Mouse (Mus musculus) lung, postnatal 25 days (tissue): Measurements from ENCODE around the gene Nosip.
"Not testable (repeated sequence)": the region's sequence is repeated elsewhere in the genome, so short reads cannot be mapped to it uniquely, and the experiment has no call there.

ENCODE experiments used
- DNase-seq: peaks from one replicate; pipeline ENCODE4 v3.0.0; 2022; ENCODE audit warnings: low spot score

Gene Nosip

DNA sequence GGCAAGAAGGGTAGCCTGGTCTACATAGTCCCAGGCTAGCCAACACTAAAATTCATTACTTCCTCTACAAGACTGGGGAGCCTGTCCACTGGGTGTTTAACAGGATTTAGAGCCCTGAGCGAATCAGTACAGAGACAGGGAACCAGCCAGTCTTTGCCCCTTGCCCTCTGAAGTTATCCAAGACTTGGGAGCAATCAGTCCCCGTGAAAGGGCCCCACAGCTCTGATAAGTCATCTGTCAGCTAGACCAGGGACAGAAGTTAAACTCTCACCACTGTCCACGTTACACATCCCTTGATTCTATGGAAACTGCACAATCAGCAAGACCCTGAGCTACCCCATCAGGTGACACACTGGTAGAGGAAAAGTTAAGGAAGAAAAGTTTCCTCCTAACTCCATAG lies 50.3 kb downstream of the Nosip start:
- no peak for DNase-seq

DNA sequence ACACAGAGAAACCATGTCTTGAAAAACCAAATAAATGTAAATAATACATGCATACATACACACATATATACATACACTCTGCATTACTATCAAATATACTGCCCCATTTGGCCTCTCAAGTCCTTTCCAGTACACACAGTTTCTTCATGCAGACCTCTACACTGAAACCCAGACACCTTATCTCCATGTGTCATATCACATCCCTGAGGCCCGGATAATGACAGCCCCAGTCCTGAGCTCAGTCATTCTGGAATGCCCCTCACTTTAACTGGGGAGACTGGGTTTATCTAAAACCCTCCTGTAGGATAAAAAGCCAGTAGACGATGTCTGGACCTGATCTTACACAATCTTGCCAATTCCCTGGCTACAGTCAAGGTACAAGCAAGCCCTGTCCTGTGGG lies 51.2 kb downstream of the Nosip start:
- DNase-seq = no peak

DNA sequence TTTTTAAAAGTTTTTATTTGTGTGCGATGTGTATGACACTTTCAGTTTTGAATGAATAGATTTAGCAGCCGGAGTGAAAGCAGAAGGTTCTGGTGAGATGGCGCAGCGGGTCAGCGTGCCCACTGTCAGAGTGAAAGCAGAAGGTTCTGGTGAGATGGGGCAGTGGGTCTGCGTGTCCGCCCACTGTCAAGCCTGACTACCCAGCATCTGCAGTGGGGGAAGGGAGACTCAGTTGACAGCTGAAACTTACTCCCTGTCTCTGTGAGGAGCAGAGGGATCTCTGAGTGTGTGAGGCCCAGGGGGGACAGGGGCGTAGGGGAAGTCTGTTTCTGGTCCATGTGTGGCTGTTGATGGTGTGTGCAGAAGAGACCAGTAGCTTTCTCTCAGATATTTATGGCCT lies 55.3 kb downstream of the Nosip start:
- no peak for DNase-seq

DNA sequence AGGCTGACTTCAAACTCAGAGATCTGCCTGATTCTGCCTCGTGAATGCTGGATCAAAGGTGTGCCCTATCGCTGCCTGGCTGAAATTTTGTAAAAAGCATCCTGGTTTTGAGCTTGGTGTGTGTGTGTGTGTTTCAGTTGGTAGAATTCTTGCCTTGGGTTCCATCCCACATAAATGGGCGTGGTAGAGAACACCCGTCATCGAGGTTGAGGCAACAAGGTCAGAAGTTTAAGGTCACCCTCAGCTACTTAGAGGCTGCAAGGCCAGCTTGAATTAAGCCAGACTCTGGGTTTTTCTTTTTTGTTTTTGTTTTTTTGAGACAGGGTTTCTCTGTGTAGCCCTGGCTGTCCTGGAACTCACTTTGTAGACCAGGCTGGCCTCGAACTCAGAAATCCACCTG lies 56.1 kb downstream of the Nosip start:
- DNase-seq = no peak

DNA sequence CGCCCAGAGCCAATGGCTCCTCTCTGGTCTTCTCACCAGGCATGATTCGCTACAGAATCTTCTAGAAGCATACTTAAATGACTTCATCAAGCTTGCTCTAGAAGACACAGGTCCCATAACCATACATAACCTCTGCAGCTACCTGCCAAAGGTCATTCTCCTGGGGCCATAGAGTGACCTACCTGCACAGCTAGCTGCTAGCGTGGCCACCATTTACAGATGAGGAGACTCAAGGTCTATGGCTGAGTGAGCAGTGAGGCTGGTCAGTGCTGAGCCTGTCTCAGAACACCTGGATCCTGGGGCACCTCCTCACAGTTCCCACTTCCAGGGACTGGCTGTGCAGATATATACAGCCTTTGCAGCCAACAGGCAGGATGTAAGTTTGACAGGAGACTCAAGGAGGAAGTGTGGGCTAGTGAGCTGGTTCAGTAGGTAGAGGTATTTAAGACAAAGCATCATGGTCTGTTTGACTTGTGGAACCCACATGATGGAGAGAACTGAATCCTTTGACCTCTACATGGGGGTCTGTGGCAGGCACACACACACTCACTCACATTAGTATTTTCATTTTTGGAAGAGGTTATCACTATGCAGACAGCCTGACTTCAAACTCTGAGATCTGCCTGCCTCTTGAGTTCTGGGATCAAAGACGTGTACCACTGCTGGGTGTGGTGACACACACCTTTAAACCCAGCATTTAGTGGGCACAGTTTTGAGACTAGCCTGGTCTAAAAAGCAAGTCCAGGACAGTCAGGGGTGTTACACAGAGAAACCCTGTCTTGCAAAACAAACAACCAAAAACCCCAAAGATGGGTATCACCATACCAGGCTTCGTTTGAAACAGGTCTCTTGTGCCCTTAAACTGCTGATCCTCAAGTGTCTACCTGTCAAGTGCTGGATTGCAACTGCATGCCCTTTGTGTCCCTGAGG lies 57.8 kb downstream of the Nosip start:
- no peak for DNase-seq

DNA sequence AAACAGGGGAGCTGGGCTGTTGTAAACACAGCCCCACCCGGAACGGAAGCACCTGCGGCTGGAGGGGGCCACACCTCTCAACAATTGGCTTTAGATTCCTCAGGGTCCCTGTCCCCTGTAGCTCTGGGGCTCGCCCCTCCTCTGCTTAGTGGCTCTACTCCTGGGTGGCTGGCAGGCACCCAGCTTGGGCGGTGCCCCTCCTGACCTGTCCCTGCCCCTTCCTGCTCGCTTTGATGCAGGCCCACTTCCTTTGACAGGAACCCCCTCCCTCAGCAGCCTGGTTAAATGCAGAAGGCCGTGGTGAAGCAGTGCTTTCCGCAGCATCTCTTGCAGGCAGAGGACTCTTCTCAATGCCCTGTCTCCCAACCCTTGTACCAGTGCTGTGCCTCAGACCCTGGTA lies 59.2 kb downstream of the Nosip start:
- DNase-seq = peak; percentile 86

DNA sequence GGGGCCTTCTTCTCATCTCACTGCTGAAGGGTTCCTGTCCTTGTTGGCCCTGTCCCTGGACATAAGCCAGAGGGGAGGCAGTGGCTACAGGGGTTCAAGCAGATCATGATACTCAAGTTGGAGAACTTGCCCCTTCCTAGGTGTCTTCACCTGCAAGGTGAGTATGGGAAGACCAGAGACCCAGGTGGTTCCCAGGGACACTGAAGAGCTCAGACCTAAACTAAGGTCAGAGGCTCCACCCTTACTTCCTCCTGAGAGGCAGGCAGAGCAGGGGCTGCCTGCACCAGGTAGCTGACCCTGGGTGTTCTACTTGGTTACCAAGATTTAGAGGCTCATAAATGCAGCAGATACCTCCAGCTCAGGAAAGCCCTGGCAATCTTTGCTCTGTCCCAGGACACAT lies 59.7 kb downstream of the Nosip start:
- DNase-seq = no peak

DNA sequence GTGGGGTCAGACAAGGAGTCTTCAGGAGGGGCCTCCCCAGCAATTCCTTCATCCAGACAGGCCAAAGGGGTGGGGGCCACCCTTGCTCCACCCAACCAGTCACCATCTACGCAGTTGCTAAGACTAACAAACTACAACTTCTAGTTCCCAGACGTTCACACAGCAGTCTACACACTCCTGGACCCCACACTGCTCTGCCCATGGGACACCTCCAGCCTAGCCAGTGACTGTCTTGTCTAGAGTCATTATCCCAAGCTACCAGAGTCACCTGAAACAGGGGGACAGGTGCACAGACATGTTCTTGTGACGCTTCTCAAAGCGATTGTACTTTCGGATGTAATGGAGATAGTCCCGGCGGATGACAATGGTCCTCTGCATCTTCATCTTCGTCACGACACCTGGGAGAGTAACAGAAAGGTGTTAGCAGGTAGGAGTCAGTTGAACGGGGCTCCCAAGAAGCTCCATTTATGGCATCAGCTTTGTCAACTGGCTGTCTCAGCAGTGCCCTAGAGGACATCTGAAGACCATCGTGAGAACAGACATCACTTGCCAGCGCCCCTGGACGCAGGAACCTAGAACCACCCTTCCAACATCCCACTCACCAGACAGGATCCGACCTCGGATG lies 60.4 kb downstream of the Nosip start:
- DNase-seq = no peak

DNA sequence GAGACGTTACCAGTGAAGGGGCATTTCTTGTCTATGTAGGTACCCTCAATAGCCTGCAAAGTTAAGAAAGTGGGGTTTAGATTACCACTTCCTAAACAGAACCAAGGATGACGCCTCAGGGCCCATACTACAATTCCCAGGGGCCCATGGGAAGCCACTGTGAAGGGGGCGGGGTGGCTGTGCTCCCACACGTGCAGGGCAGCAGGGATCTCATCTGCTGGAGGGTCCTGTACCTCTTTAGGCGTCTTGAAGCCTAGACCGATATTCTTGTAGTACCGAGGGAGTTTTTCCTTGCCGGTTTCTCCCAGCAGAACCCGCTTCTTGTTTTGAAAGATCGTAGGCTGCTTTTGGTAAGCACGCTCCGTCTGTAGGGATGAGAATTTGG lies 60.9 kb downstream of the Nosip start:
- no peak for DNase-seq

DNA sequence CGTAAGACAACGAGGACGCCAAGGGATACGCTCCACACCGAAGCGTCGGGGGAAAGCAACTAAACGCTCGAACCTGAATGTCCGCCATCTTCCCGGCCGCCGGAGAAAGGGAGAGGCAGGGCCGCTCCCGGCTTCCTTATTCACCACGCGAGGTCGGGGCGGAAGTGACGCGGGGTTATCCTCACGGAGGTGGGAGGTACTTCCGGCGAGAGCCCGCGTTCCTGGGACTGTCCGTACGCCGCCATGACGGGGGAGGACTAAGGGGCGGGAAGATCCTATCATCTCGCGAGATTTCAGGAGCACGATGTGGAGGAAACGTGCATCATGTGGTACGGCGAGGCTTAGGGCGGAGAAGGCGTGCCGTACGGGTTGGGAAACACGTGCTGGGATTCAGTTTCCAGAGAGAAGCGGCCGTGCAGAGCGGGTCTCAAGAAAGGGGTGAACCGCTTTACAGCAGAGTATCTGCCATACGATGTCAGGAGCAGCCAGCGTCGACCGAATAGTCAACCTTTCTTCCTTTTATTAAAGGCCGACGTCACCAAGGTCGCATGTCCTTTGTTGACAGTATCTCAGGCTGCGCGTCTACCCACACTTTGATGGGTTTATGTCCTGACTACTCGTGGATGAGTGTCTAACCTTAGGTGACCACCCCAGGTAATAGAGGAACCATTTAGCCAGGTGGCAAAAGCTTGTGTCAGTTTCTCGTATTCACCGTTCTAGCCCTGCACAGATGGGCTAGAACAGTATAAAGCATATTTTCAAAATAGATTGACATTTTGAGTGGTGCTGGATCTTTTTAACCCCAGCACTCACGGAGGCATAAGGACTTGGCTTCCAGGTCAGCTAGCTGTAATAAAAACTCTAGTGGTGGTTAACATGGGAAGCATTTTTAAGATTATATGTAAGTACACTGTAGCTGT lies 62.3 kb downstream of the Nosip start, which contains the start of gene Rps11:
Gene Rps11 (minus strand): TSS at position 216 of the 920 bp plus-strand sequence.
- DNase-seq = peak; percentile 100

DNA sequence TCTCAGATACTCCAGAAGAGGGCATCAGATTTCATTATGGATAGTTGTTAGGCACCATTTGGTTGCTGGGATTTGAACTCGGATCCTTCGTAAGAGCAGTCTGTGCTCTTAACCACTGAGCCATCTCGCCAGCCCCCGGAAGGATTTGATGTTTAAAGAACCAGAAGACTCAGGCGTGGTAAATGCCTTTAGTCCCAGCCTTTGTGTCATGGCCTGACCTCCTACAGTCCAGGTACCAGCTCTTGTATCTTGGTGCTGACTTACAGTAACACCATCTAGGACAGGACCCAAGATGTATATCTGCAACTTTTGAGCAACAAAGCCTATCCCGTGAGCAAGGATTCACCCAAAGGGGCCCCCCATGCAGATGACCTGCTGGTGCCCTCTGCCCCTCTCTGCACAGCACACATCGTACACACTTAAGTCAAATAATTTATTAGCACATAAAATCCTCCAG lies 62.9 kb downstream of the Nosip start:
- no peak for DNase-seq

DNA sequence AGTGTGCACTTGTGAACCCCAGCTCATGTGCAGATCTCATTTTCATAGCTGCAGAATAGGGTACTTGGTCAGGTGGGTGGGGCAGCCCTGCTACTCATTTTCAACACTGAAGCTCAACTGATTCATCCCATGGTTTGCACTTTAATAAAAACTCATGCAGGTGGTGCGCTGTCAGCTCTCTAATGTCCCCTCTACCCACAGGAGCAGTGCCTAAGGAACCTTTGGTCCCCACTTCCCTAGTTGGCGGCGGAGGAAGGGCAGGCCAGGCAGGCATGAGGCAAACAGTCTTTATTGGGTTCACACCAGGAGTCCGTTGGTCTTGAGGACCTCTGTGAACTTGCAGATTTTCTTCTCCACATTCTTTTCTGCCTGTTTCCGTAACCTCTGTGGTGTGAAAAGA lies 63.4 kb downstream of the Nosip start:
- not testable (repeated sequence) for DNase-seq

DNA sequence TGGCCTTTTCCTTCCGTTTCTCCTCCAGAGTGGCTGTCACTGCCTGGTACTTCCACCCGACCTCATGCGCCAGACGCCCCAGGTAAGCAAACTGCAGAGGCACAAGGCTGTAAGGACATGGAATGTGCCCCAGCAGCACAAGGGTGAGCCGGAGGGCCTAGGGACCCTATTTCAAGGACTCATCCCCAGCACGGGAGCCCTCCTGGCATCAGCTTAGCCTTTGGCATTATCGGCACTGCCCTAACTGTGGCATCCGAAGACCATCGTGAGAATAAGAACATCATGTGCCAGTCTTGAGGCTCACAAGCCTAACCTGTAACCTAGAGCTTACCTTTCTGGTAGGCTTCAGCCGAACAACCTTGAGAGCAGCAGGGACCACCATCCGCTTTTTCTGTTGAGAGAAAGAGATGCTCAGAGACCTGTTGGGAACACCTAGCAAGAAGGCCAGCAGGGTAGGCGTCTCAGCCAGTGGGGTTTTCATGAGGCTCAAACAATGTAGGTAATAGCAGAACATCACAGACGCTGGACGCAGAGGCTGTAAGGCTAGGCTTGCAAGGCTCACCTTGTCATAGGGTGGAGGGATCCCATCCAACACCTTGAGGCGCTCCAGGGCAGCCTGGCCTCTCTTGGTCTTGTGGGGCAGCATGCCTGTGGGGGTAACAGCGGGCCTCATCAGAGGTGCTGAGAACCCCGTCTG lies 64.1 kb downstream of the Nosip start:
- DNase-seq = no peak

DNA sequence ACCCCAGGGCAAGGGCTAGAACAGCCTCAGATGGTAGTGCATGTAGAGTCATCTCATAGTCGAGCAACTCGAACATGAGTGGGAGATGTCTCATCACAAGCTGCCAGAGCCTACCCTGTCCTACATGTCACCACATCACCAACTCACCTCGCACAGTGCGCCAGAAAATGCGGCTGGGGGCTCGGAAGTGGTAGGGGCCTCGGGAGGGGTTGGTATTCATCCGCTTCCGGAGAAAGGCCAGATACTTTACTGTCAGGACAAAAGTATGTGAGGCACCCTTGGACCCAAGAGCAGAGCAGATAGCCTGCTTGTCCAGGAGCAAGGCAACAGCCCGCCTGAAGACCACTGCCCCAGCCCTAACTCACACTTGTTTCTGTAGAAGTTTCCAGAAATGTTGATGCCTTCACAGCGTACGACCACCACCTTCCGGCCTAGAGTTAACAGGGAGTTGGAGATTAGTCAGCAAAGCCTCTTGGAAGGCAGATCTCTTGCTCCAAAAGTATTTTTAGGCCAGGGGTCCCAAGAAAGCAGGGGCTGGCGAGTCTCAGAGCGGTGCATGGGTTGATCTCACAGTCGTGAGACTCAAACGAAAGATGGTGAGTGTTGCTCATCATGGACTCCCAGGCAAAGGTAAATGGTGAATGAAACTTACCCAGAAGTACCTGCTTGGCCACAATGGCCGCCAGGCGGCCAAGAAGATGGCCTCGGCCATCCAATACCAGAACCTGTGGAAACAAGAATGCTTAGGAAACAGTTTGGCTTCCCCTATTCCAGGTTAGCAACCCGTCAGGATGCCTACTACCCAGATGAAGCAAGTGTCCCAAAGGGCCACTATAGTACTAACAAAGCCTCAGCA lies 64.8 kb downstream of the Nosip start:
- DNase-seq = no peak
